Mouse (Mus musculus) ovary, adult 18-20 months (tissue): ENCODE data around the gene Gm8660.
"Not testable (repeated sequence)": the region's sequence is repeated elsewhere in the genome, so short reads cannot be mapped to it uniquely, and the experiment has no call there.

ENCODE experiments used
- DNase-seq: peaks from one replicate; pipeline ENCODE4 v3.0.0; 2022; ENCODE audit warnings: low spot score, mixed read lengths

The Gm8660 gene

DNA sequence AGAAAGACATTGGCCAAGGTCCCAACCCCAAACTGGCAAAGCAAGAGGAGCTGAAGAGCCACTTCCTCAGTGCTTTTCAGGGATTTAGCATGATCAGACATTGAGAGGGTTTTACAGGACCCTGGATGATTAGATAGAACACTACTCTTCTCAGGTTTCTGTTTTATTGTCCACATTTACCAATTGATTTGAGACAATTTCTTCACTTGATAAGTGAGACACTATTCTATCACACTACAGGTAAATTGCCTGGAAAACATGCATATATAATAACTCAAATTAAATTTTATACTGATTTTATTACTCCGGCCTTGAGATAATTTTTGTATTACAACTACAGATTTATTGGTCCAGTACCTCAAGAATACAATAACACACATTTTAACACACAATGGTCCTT, at the start of gene Gm8660:
Gene Gm8660 (minus strand): TSS at position 101 of the 400 bp plus-strand sequence.
- DNase-seq = not testable (repeated sequence)

DNA sequence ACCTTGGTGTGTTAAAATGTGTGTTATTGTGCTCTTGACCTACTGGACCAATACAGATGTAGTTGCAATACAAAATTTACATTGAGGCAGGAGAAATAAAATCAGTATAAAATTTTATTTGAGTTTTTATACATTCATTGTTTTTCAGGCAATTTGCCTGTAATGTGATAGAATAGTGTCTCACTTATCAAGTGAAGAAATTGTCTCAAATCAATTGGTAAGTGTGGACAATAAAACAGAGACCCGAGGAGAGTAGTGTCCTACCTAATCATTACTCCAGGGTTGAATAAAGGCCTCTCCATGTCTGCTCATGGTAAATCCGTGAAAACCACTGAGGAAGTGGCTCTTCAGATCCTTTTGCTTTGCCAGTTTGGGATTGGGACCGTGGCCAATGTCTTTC, 42.4 kb upstream of the Gm8660 start, which contains the start of gene Vmn1r148:
Gene Vmn1r148 (plus strand): TSS at position 301 of the 400 bp plus-strand sequence.
- DNase-seq = not testable (repeated sequence)

DNA sequence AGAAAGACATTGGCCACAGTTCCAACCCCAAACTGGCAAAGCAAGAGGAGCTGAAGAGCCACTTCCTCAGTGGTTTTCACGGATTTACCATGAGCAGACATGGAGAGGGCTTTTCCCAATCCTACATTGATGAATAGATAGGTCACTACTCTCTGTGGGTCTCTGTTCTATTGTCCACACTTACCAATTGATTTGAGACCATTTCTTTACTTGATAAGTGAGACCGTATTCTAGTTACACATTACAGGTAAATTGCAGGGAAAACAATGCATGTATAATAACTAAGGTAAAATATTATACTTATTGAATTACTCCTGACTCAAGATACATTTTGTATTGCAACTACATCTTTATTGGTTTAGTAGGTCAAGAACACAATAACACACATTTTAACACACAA, 41.2 kb downstream of the Gm8660 start, which contains the start of gene Gm4187:
Gene Gm4187 (minus strand): TSS at position 101 of the 400 bp plus-strand sequence.
- DNase-seq = not testable (repeated sequence)
